Mouse (Mus musculus) heart, embryonic 10.5 days (tissue): Measurements from ENCODE around the gene Vash1. TPM values are rescaled to one million over a fixed set of nuclear protein-coding genes. Genes with fewer than 3 reads are reported as not detected.

Source experiments
- polyA plus RNA-seq: library from polyadenylated mRNA; unstranded; fragments of >200 nt; fragmentation: Nextera tagmentation; extraction: Ambion mirVana; gene quantifications from 2 replicates; pipeline ENCODE4 v1.2.1, GENCODE M21; 2016

The Vash1 gene
- polyA plus RNA-seq, 1 experiment from 2014 or later, result 9.9 TPM

Other genes starting within 250 kb of the Vash1 start
- gene Angel1, start 47.8 kb downstream of the Vash1 start, polyA plus RNA-seq, result 11.4 and 12.1 TPM in 2 replicates
- gene Lrrc74a, start 55.7 kb downstream of the Vash1 start, polyA plus RNA-seq, result not detected in 2 replicates
- gene Irf2bpl, start 206.1 kb downstream of the Vash1 start, polyA plus RNA-seq, result 28.7 and 35.3 TPM in 2 replicates